In the genomic region with DNA sequence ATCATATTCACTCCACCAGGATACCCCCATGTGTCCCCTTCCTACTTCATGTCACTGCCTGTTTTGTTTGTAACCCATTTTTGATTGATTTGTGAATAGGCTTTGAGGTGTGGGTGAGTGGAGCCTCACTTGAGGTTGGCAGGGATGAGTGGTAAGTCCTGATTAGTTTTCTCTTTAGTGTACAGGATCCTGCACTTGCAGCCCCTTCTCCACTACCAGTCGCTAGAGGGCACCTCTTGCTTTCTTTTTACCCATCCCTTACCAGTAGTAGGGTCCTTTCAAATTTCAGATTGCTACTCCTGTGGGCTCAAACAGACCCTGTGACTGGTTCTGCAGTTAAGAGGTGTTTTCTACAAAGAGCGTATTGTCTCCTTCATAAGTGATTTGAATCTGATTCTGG, we compare ENCODE assay signal across 9 mouse cellular contexts. TPM values are rescaled to one million over a fixed set of nuclear protein-coding genes. Genes with fewer than 3 reads are reported as not detected.
DNase-seq lines count a peak whose midpoint lies in the region; ATAC-seq lines count a peak whose summit lies in the region.
"Had no signal": no experiment of that assay in that cellular context is flagged by ENCODE, and none has a peak within 500 bp of the region (broad histone marks: within the 10 kb centered on the region; RNA-seq: fewer than 3 reads in every experiment).

No protein-coding gene starts in this region.

- H3K4me1 ChIP-seq in forebrain, embryonic 11.5 days (replicated peaks; ENCODE audit: control insufficient read depth, insufficient read depth, low read length), result no peaks in the 10 kb centered on the region
- peaks cover 7% of the 10 kb centered on the region for H3K4me1 ChIP-seq in forebrain, embryonic 13.5 days
- H3K4me1 ChIP-seq in embryonic facial prominence, embryonic 14.5 days (ENCODE audit: control insufficient read depth, insufficient read depth, low read length), result no peaks in the 10 kb centered on the region
- H3K4me1 ChIP-seq: limb, embryonic 15.5 days had no signal

- H3K27me3 ChIP-seq in forebrain, embryonic 11.5 days (ENCODE audit: control insufficient read depth, insufficient read depth, low read length), result no peaks in the 10 kb centered on the region
- H3K27me3 ChIP-seq in forebrain, embryonic 13.5 days, result no peaks in the 10 kb centered on the region
- H3K27me3 ChIP-seq in embryonic facial prominence, embryonic 14.5 days (replicated peaks; ENCODE audit: control insufficient read depth, insufficient read depth, low read length), result no peaks in the 10 kb centered on the region
- H3K27me3 ChIP-seq: limb, embryonic 15.5 days had no signal

- DNase-seq in forebrain, embryonic 11.5 days (ENCODE audit: low spot score), result peak; percentile 54
- peak; percentile 42 to 55 for DNase-seq in layer of hippocampus, postnatal 10 days (ENCODE audit: low spot score in 2 of 2)
- DNase-seq in layer of hippocampus, adult 9-10 months (ENCODE audit: low spot score), result no peak
- DNase-seq in 3T3-L1 (ENCODE audit: low read depth, low spot score), result peak; percentile 52
- peak; percentile 22 for DNase-seq in embryonic facial prominence, embryonic 14.5 days (ENCODE audit: low spot score)
- no peak for DNase-seq in gastrocnemius, postnatal 10 days
- DNase-seq in T-cell, adult 2 months (ENCODE audit: low spot score), result no peak

- no peaks in the 10 kb centered on the region for H3K9me3 ChIP-seq in forebrain, embryonic 11.5 days (ENCODE audit: control insufficient read depth, low read length)
- H3K9me3 ChIP-seq in forebrain, embryonic 13.5 days (replicated peaks), result no peaks in the 10 kb centered on the region
- no peaks in the 10 kb centered on the region for H3K9me3 ChIP-seq in embryonic facial prominence, embryonic 14.5 days (ENCODE audit: control insufficient read depth, low read length)
- H3K9me3 ChIP-seq: limb, embryonic 15.5 days had no signal

- no peak for ATAC-seq in forebrain, embryonic 11.5 days (replicated peaks; ENCODE audit: low FRiP score)
- no peak for ATAC-seq in forebrain, embryonic 13.5 days
- ATAC-seq in embryonic facial prominence, embryonic 14.5 days (ENCODE audit: low read depth), result 0 out of 2 replicates have a peak, but pooled peaks have one; percentile 53

- no peak overlapping the region for H3K4me2 ChIP-seq in forebrain, embryonic 11.5 days (ENCODE audit: low read depth, low read length, severe bottlenecking)
- H3K4me2 ChIP-seq in forebrain, embryonic 13.5 days, result no peak overlapping the region
- no peak overlapping the region for H3K4me2 ChIP-seq in embryonic facial prominence, embryonic 14.5 days (ENCODE audit: low read depth, low read length)
- H3K4me2 ChIP-seq: limb, embryonic 15.5 days had no signal

- H3K27ac ChIP-seq in forebrain, embryonic 11.5 days (ENCODE audit: low read depth, low read length), result no peak overlapping the region
- H3K27ac ChIP-seq in forebrain, embryonic 13.5 days, result no peak overlapping the region
- H3K27ac ChIP-seq in embryonic facial prominence, embryonic 14.5 days (replicated peaks; ENCODE audit: low read depth, low read length), result no peak overlapping the region
- H3K27ac ChIP-seq: limb, embryonic 15.5 days had no signal

- H3K9ac ChIP-seq in forebrain, embryonic 11.5 days (ENCODE audit: low read length), result no peak overlapping the region
- no peak overlapping the region for H3K9ac ChIP-seq in forebrain, embryonic 13.5 days
- no peak overlapping the region for H3K9ac ChIP-seq in embryonic facial prominence, embryonic 14.5 days (ENCODE audit: low read depth, low read length)
- H3K9ac ChIP-seq: limb, embryonic 15.5 days had no signal

- WGBS in forebrain, embryonic 11.5 days, result 55% methylated on average over 2 of the region's 2 CpGs
- 61% methylated on average over 2 of the region's 2 CpGs for WGBS in forebrain, embryonic 13.5 days
- 42% methylated on average over 2 of the region's 2 CpGs for WGBS in embryonic facial prominence, embryonic 14.5 days

- no peaks in the 10 kb centered on the region for H3K36me3 ChIP-seq in forebrain, embryonic 11.5 days (ENCODE audit: control insufficient read depth, insufficient read depth, low read length)
- H3K36me3 ChIP-seq in forebrain, embryonic 13.5 days (ENCODE audit: poor library complexity, severe bottlenecking), result 0 out of 2 replicates have a peak, but pooled peaks cover 4% of the 10 kb centered on the region
- no peaks in the 10 kb centered on the region; the same call in 1 of the 2 replicates for H3K36me3 ChIP-seq in embryonic facial prominence, embryonic 14.5 days (ENCODE audit: control insufficient read depth, insufficient read depth, low read length)

- H3K4me3 ChIP-seq in forebrain, embryonic 11.5 days (ENCODE audit: low read depth, low read length), result no peak overlapping the region
- H3K4me3 ChIP-seq in forebrain, embryonic 13.5 days, result no peak overlapping the region
- H3K4me3 ChIP-seq in embryonic facial prominence, embryonic 14.5 days (ENCODE audit: low read depth, low read length), result no peak overlapping the region
- H3K4me3 ChIP-seq: limb, embryonic 15.5 days had no signal

RNA-seq across cellular contexts. Expression of a gene that starts 38.8 kb away (rescaled TPM):
- polyA plus RNA-seq in forebrain, embryonic 11.5 days (2014; fragmentation: Nextera tagmentation; extraction: Ambion mirVana), result 24.4 and 33.9 TPM in 2 replicates
- polyA plus RNA-seq in forebrain, embryonic 13.5 days (2015; fragmentation: Nextera tagmentation; extraction: Ambion mirVana), result 40.8 and 42.2 TPM in 2 replicates
- total RNA-seq in layer of hippocampus, postnatal 10 days (2021), result 10 to 100 TPM; 28.2 to 34.2 TPM
- 56.8 and 61.8 TPM in 2 replicates for polyA plus RNA-seq in embryonic facial prominence, embryonic 14.5 days (2014; fragmentation: Nextera tagmentation; extraction: Ambion mirVana)
- 1 to 10 TPM; 3.2 to 4.8 TPM for total RNA-seq in gastrocnemius, postnatal 10 days (2021)

Comparison
In these comparisons a context has a peak if more than half of its experiments do, and no peak if none do; other contexts are left out.
1. DNase-seq: peak in forebrain, embryonic 11.5 days (single experiment), layer of hippocampus, postnatal 10 days (2 of 2), 3T3-L1 (single experiment) and embryonic facial prominence, embryonic 14.5 days (single experiment); none in layer of hippocampus, adult 9-10 months (single experiment), gastrocnemius, postnatal 10 days (single experiment) and T-cell, adult 2 months (single experiment).